Mouse (Mus musculus): ENCODE measurements at regions not wholly inside any gene's neighbourhood (a gene's known extent, or its start where the extent isn't known, plus 50 kb on each side); places are given as distances from the start of the nearest gene placed in this dataset.

GRCm38 (mm10) chr5:75791738-75792137 is 186.5 kb downstream of the Kdr start:
- no peak for DNase-seq
- intact Hi-C loops (cut with DNase I; ENCODE audit: low total_unique reads) = no loop called here

GRCm38 (mm10) chr5:75788087-75788486 is 190.2 kb downstream of the Kdr start:
- DNase-seq = no peak
- intact Hi-C loops (cut with DNase I; ENCODE audit: low total_unique reads) = no loop called here

GRCm38 (mm10) chr5:75786196-75786595 is 192.1 kb downstream of the Kdr start:
- DNase-seq = no peak
- intact Hi-C loops (cut with DNase I; ENCODE audit: low total_unique reads) = no loop called here

GRCm38 (mm10) chr5:75784998-75785593 is 193.2 kb downstream of the Kdr start:
- DNase-seq = no peak
- intact Hi-C loops (cut with DNase I; ENCODE audit: low total_unique reads) = no loop called here

GRCm38 (mm10) chr5:75770592-75770991 is 195.9 kb downstream of the Kit start:
- intact Hi-C loops (cut with DNase I; ENCODE audit: low total_unique reads) = no loop called here
- DNase-seq = no peak

GRCm38 (mm10) chr5:75767213-75767612 is 192.5 kb downstream of the Kit start:
- DNase-seq = no peak
- intact Hi-C loops (cut with DNase I; ENCODE audit: low total_unique reads) = no loop called here

GRCm38 (mm10) chr5:75762374-75762773 is 187.7 kb downstream of the Kit start:
- intact Hi-C loops (cut with DNase I; ENCODE audit: low total_unique reads) = no loop called here
- no peak for DNase-seq

GRCm38 (mm10) chr5:75761459-75762310 is 187.0 kb downstream of the Kit start:
- intact Hi-C loops (cut with DNase I; ENCODE audit: low total_unique reads) = no loop called here
- DNase-seq = no peak

- intact Hi-C loops (cut with DNase I; ENCODE audit: low total_unique reads) = no loop called here
- no peak for DNase-seq
Measured at GRCm38 (mm10) chr5:75756168-75756567, 181.5 kb downstream of the Kit start.

- no peak for DNase-seq
- intact Hi-C loops (cut with DNase I; ENCODE audit: low total_unique reads) = no loop called here
Measured at GRCm38 (mm10) chr5:75754356-75754755, 179.6 kb downstream of the Kit start.

- DNase-seq = no peak
- intact Hi-C loops (cut with DNase I; ENCODE audit: low total_unique reads) = no loop called here
Measured at GRCm38 (mm10) chr5:75745311-75745710, 170.6 kb downstream of the Kit start.

- DNase-seq = no peak
- intact Hi-C loops (cut with DNase I; ENCODE audit: low total_unique reads) = no loop called here
Measured at GRCm38 (mm10) chr5:75744475-75745045, 169.8 kb downstream of the Kit start.

GRCm38 (mm10) chr5:75739336-75739735 is 164.6 kb downstream of the Kit start:
- intact Hi-C loops (cut with DNase I; ENCODE audit: low total_unique reads) = no loop called here
- no peak for DNase-seq

GRCm38 (mm10) chr5:75738445-75738844 is 163.7 kb downstream of the Kit start:
- intact Hi-C loops (cut with DNase I; ENCODE audit: low total_unique reads) = no loop called here
- no peak for DNase-seq

- no peak for DNase-seq
Measured at GRCm38 (mm10) chr5:75737752-75738151, 163.0 kb downstream of the Kit start.

GRCm38 (mm10) chr5:75736318-75736717 is 161.6 kb downstream of the Kit start:
- intact Hi-C loops (cut with DNase I; ENCODE audit: low total_unique reads) = no loop called here
- DNase-seq = no peak

More at GRCm38 (mm10) chr5:75737752-75738151, 163.0 kb downstream of the Kit start:
- intact Hi-C loops (cut with DNase I; ENCODE audit: low total_unique reads) = no loop called here

- DNase-seq = no peak
- intact Hi-C loops (cut with DNase I; ENCODE audit: low total_unique reads) = no loop called here
Measured at GRCm38 (mm10) chr5:75734508-75734907, 159.8 kb downstream of the Kit start.

GRCm38 (mm10) chr5:75734043-75734442 is 159.3 kb downstream of the Kit start:
- DNase-seq = no peak
- intact Hi-C loops (cut with DNase I; ENCODE audit: low total_unique reads) = no loop called here

- intact Hi-C loops (cut with DNase I; ENCODE audit: low total_unique reads) = no loop called here
- no peak for DNase-seq
Measured at GRCm38 (mm10) chr5:75731236-75731635, 156.5 kb downstream of the Kit start.

- intact Hi-C loops (cut with DNase I; ENCODE audit: low total_unique reads) = no loop called here
- DNase-seq = no peak
Measured at GRCm38 (mm10) chr5:75730698-75731097, 156.0 kb downstream of the Kit start.

- intact Hi-C loops (cut with DNase I; ENCODE audit: low total_unique reads) = no loop called here
- DNase-seq = no peak
Measured at GRCm38 (mm10) chr5:75721291-75721690, 146.6 kb downstream of the Kit start.

Data from gastrocnemius, postnatal 14 days (tissue).